Mouse (Mus musculus) myocyte (in vitro differentiated cells): Measurements from ENCODE around the gene Tmem147.
"Not testable (repeated sequence)": the region's sequence is repeated elsewhere in the genome, so short reads cannot be mapped to it uniquely, and the experiment has no call there.

Experiments used
- CEBPB ChIP-seq: IDR thresholded peaks from 2 replicates; pipeline ENCODE4 v1.6.1; 2011; ENCODE audit warnings: mild to moderate bottlenecking, moderate library complexity; ENCODE audit not compliant: poor library complexity, insufficient read depth, severe bottlenecking
- E2F4 ChIP-seq: IDR thresholded peaks from one replicate; pipeline ENCODE4 v1.6.1; 2011; ENCODE audit warnings: mild to moderate bottlenecking, control low read depth, moderate library complexity; ENCODE audit not compliant: insufficient read depth
- MYOG ChIP-seq, 3 experiments: IDR thresholded peaks; one replicate each; pipeline ENCODE4 v1.6.1; 2011; ENCODE audit warnings: control low read depth in 2 of 3, low read depth in 2 of 3, mild to moderate bottlenecking in 2 of 3; ENCODE audit not compliant: insufficient read length in 2 of 3, control insufficient read depth in 1 of 3, insufficient read depth in 1 of 3
- POLR2A ChIP-seq: IDR thresholded peaks from one replicate; pipeline ENCODE4 v1.6.1; 2011; ENCODE audit warnings: low read depth, mild to moderate bottlenecking, control low read depth, moderate library complexity; ENCODE audit not compliant: insufficient read length
- POLR2AphosphoS2 ChIP-seq: IDR thresholded peaks from one replicate; pipeline ENCODE4 v1.6.1; 2011; ENCODE audit warnings: low read depth, control low read depth; ENCODE audit not compliant: insufficient read length
- SRF ChIP-seq: IDR thresholded peaks from one replicate; pipeline ENCODE4 v1.6.1; 2011; ENCODE audit warnings: low read depth; ENCODE audit not compliant: control insufficient read depth, insufficient read length
- TCF12 ChIP-seq: IDR thresholded peaks from one replicate; pipeline ENCODE4 v1.6.1; 2011; ENCODE audit warnings: mild to moderate bottlenecking, control low read depth; ENCODE audit not compliant: poor library complexity, insufficient read depth, severe bottlenecking
- USF1 ChIP-seq: IDR thresholded peaks from one replicate; pipeline ENCODE4 v1.6.1; 2011; ENCODE audit warnings: low read depth, mild to moderate bottlenecking, control low read depth, moderate library complexity

GRCm38 (mm10) chr7:30730064-30730722 lies 853 bp upstream of the Tmem147 start:
- not testable (repeated sequence) for TF ChIP-seq POLR2A; POLR2AphosphoS2; E2F4; MYOG (IDR thresholded peaks at IDR 0.05; ENCODE audit: control insufficient read depth in 1 of 3, insufficient read depth in 1 of 3, insufficient read length in 2 of 3, low read depth in 2 of 3); TCF12; USF1; SRF; CEBPB
